Mouse (Mus musculus) neural tube, embryonic 13.5 days (tissue): ENCODE results near the gene Pde4d. TPM values are rescaled to one million over a fixed set of nuclear protein-coding genes. Genes with fewer than 3 reads are reported as not detected.

Experiments used
- ATAC-seq: fragments of 200-750 bp; cut with Nextera tagmentation; 2 replicates; pipeline ENCODE4 v1.8.0; 2017; ENCODE audit warnings: low read depth, mild to moderate bottlenecking, moderate TSS enrichment, moderate library complexity
- H3K27ac ChIP-seq: fragments of 300-500 bp; sonication (generic); replicated peaks from 2 replicates; pipeline ENCODE4 v1.5.1; 2015; ENCODE audit warnings: moderate library complexity, mild to moderate bottlenecking, inconsistent platforms
- H3K27me3 ChIP-seq: fragments of 300-500 bp; sonication (generic); 2 replicates; pipeline ENCODE4 v1.6.1; 2015; ENCODE audit warnings: mild to moderate bottlenecking, inconsistent platforms
- H3K36me3 ChIP-seq: fragments of 300-500 bp; sonication (generic); 2 replicates; pipeline ENCODE4 v1.6.1; 2015; ENCODE audit warnings: mild to moderate bottlenecking, inconsistent platforms
- H3K4me1 ChIP-seq: fragments of 300-500 bp; sonication (generic); replicated peaks from 2 replicates; pipeline ENCODE4 v1.6.1; 2015; ENCODE audit warnings: inconsistent platforms
- H3K4me2 ChIP-seq: fragments of 300-500 bp; sonication (generic); 2 replicates; pipeline ENCODE4 v1.6.1; 2015; ENCODE audit warnings: inconsistent platforms, mild to moderate bottlenecking, moderate library complexity
- H3K4me3 ChIP-seq: fragments of 300-500 bp; sonication (generic); 2 replicates; pipeline ENCODE4 v1.5.1; 2015; ENCODE audit warnings: mild to moderate bottlenecking, inconsistent platforms
- H3K9ac ChIP-seq: fragments of 300-500 bp; sonication (generic); 2 replicates; pipeline ENCODE4 v1.6.1; 2015; ENCODE audit warnings: moderate library complexity, mild to moderate bottlenecking, inconsistent platforms
- H3K9me3 ChIP-seq: fragments of 300-500 bp; sonication (generic); 2 replicates; pipeline ENCODE4 v1.6.1; 2016; ENCODE audit warnings: inconsistent platforms
- WGBS: fragments of 180-500 bp; shearing (Covaris S2); methylation state at CpG from one replicate; pipeline ENCODE4 v1.1.7; 2015; 5-methylcytosine and 5-hydroxymethylcytosine counted together
- polyA plus RNA-seq: library from polyadenylated mRNA; unstranded; fragments of >200 nt; fragmentation: Nextera tagmentation; extraction: Ambion mirVana; gene quantifications from 2 replicates; pipeline ENCODE4 v1.2.1, GENCODE M21; 2015

Pde4d gene
- polyA plus RNA-seq, 1 experiment from 2014 or later, result 15.5 TPM

DNA sequence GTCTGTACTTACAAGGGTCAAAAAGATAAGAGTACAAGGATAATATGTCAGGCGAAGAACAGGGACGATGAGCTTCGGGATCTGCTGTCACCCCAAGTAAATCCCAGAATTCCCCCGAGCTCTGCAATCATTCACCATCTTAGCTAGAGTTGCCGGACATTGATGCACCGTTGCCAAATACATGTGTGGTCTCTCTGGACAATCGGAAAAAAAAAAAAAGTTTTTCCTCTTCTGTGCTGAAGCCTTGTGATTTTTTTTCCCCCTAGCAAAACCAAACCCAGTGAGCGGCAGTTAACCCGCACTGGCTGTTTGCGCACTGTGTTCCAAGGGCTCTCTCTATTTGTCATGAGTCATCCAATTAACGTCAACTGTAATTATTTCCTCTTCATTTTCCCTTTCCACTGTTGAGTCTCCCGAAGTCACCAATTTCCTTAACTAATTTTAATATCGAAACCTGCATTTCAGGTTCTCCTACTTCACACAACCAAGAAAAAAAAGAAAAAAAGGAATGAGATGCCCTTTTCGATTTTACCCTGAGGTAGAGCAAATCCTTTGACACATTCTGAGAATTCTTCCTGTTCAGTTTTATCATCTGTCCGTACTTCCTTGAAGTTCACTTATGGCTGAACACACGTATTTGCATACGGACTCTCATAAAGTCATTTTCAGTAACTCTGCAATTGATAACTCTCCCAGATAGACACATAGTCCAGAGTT, 780.0 kb downstream of the Pde4d start:
- no peaks in the 10 kb centered on the region for H3K9me3 ChIP-seq
- no peak overlapping the region for H3K4me3 ChIP-seq
- H3K27me3 ChIP-seq, result no peaks in the 10 kb centered on the region
- no peak overlapping the region; the same call in 1 of the 2 replicates for H3K4me2 ChIP-seq
- H3K9ac ChIP-seq, result no peak overlapping the region
- no peak overlapping the region for H3K27ac ChIP-seq
- no peaks in the 10 kb centered on the region for H3K36me3 ChIP-seq
- no peak for ATAC-seq
- peaks cover 22% of the 10 kb centered on the region for H3K4me1 ChIP-seq
- WGBS, result 79% methylated on average over 17 of the region's 17 CpGs

DNA sequence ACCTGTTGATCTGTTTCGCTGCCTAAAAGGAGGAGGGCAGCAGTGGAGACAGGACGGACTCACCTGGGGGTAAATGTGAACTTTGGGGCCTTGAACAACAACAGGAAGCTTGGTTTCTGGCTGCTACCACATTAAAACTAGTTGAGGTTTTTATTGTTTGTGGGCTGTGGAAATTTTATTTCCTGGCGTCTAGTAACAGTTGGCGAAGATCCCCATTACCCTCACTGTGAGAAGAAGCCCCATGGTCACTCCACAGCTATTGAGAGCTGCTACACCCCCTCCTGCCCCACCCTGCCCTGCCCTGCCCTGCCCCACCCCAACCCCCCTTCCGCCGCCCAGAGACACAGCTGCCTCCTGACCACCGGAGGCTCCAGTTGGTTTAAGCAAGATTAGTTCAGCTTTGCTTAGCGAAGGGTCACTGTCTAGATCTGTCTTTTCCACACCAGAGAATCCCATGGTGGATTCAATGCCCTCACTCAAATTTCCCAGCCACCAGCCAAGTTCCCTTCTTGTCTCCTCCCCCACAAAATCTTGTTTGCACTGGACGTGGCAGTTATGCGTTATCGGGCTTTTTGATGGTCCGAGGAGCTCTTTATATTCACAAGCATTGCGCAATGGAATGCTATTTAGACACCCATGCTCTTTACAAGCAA, 780.7 kb downstream of the Pde4d start:
- ATAC-seq, result no peak
- H3K4me1 ChIP-seq, result peaks cover 22% of the 10 kb centered on the region
- no peaks in the 10 kb centered on the region for H3K36me3 ChIP-seq
- no peaks in the 10 kb centered on the region for H3K9me3 ChIP-seq
- H3K4me2 ChIP-seq, result no peak overlapping the region
- H3K9ac ChIP-seq, result no peak overlapping the region
- 62% methylated on average over 13 of the region's 13 CpGs for WGBS
- no peaks in the 10 kb centered on the region for H3K27me3 ChIP-seq
- no peak overlapping the region for H3K4me3 ChIP-seq
- H3K27ac ChIP-seq, result no peak overlapping the region

DNA sequence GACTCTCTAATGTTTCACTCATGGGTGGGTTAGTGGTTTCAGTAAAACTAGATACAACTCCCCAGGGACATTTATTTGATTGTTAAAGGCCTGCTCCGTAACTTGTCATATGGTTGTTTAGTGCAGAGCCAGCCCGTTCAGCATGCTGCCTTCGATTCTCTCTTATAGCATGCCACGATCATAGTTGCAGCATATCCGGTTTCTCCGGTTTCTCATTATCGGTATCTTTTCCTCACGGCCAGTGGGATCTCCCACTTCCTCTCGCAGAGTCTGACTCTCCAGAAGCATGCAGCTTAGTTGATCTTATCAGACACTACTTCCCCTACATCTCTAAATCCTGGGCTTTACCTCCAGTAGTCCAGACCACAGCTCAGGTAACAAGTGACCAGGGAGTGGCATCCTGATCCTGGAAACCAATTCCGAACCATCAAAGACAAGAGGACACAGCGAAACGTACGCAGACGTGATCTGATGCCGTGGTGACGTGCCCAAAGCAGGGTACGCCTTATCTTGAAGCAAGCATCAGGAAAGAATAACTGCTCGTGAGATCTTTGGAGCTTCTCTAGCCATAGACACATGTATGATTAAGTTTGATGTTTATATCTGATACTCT, 782.2 kb downstream of the Pde4d start:
- no peak overlapping the region for H3K4me3 ChIP-seq
- H3K9me3 ChIP-seq, result no peaks in the 10 kb centered on the region
- no peak for ATAC-seq
- no peak overlapping the region for H3K9ac ChIP-seq
- H3K27ac ChIP-seq, result no peak overlapping the region
- no peak overlapping the region for H3K4me2 ChIP-seq
- H3K27me3 ChIP-seq, result no peaks in the 10 kb centered on the region
- peaks cover 22% of the 10 kb centered on the region for H3K4me1 ChIP-seq
- H3K36me3 ChIP-seq, result no peaks in the 10 kb centered on the region
- WGBS, result 82% methylated on average over 18 of the region's 18 CpGs

DNA sequence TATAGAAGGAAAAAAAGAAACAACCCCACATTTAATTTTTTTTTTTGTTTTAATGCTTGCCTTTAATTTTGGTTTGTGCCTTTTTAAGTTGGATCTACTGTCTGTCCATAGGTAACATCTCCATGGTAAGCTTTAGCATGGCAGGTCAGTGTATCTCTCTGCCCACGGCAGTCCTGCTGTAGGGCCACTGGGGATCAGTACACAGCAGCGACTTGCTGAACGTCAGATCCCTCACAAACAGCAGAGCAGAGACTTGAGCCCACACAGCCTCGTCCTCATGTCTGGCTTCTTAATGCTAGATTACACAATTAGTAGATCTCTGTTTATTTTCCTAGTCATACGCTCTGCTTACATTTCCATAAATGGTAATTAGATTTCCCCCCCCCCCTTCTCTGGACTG, 782.8 kb downstream of the Pde4d start:
- H3K36me3 ChIP-seq, result no peaks in the 10 kb centered on the region
- H3K27me3 ChIP-seq, result no peaks in the 10 kb centered on the region
- WGBS, result 67% methylated on average over 5 of the region's 5 CpGs

DNA sequence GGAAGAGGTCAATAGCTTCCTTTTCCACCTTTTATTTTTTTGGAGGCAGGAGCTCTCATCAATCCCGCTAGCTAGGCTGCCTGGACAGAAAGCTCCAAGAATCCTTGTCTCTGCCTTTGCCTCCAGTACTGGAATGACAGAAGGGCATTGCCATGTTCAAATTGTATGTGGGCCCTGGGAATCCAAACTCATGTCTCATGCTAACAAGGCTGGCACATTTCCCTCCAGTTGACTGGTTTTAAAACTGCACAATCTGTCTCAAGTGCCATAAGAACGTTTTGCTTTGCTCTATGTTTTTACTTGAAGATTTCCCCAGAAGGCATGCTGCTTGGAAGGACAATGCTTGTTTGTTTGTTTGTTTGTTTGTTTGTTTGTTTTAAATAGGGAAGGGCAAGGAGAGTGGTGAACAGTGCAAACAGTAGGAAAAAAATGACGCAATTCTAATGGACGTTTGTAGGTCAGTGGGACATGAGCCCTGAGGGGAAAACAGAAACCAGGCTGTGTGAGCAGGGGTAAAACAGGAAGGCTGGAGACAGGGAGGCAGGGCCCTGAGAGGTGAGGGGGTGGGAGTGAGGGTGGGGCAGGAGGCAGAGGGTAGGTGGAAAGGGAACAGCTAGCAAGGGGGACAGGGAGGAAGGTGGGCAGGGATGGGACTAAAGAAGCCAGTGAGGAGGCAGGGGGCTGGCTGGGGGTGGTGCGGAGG, 784.3 kb downstream of the Pde4d start:
- no peak for ATAC-seq
- Histone ChIP-seq H3K9ac (no peak overlapping the region), H3K36me3 (no peaks in the 10 kb centered on the region), H3K27me3 (no peaks in the 10 kb centered on the region), H3K4me1 (peaks cover 22% of the 10 kb centered on the region), H3K27ac (no peak overlapping the region), H3K4me2 (no peak overlapping the region), H3K4me3 (no peak overlapping the region), H3K9me3 (no peaks in the 10 kb centered on the region)
- WGBS, result 50% methylated on average over 5 of the region's 5 CpGs

More for the DNA sequence above, 782.8 kb downstream of the Pde4d start:
- H3K27ac ChIP-seq, result no peak overlapping the region
- no peak overlapping the region for H3K4me3 ChIP-seq
- ATAC-seq, result no peak
- H3K9ac ChIP-seq, result no peak overlapping the region
- H3K4me1 ChIP-seq, result peaks cover 22% of the 10 kb centered on the region
- no peaks in the 10 kb centered on the region for H3K9me3 ChIP-seq
- H3K4me2 ChIP-seq, result no peak overlapping the region

DNA sequence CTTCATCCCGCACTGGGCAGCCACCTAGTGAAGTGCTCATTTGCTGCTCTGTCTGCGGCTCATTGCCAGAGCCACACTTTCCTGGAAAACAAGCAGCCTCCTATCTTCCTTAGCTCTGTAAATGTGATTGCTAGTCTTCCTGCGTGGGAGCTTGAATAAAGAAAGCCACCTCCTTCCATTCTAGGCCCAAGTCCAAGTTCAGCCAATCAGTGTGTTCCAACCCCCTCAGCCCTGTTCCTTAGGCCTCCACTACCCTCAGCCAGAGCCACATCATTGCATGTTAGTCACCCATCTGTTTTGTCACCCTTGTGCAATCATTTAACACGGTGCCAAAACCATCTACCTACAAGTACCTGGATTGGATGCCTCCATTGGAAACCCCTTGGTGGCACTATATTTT, 786.3 kb downstream of the Pde4d start:
- no peak overlapping the region for H3K27ac ChIP-seq
- no peak overlapping the region for H3K4me3 ChIP-seq
- H3K9me3 ChIP-seq, result no peaks in the 10 kb centered on the region
- no peaks in the 10 kb centered on the region for H3K27me3 ChIP-seq
- H3K4me2 ChIP-seq, result no peak overlapping the region
- peaks cover 16% of the 10 kb centered on the region for H3K4me1 ChIP-seq
- no peaks in the 10 kb centered on the region for H3K36me3 ChIP-seq
- no peak for ATAC-seq
- no peak overlapping the region for H3K9ac ChIP-seq
- 78% methylated on average over 4 of the region's 4 CpGs for WGBS

DNA sequence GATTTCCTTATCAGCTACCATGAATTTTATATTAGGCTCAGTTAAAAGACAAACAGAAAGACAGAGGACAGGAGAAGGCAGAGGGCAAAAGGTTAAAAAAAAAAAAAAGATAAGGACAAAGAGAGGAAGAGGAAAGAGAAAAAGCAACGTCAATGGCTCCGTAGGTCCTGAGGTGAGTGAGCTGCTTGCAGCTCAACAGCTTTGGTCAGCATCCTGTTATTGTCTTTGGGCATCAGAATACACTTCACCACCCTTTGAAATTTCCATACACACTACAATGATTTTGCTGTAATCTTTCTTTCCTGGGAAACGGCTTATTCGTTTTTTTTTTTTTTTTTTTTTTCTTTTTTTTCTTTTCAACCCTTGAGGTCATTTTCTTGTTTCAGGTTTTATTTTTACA, 788.9 kb downstream of the Pde4d start:
- Histone ChIP-seq H3K9me3 (no peaks in the 10 kb centered on the region), H3K9ac (no peak overlapping the region), H3K27me3 (no peaks in the 10 kb centered on the region), H3K4me3 (no peak overlapping the region), H3K4me2 (no peak overlapping the region), H3K4me1 (peaks cover 16% of the 10 kb centered on the region), H3K36me3 (no peaks in the 10 kb centered on the region), H3K27ac (no peak overlapping the region)
- no peak for ATAC-seq
- WGBS, result 75% methylated on average over 4 of the region's 4 CpGs

DNA sequence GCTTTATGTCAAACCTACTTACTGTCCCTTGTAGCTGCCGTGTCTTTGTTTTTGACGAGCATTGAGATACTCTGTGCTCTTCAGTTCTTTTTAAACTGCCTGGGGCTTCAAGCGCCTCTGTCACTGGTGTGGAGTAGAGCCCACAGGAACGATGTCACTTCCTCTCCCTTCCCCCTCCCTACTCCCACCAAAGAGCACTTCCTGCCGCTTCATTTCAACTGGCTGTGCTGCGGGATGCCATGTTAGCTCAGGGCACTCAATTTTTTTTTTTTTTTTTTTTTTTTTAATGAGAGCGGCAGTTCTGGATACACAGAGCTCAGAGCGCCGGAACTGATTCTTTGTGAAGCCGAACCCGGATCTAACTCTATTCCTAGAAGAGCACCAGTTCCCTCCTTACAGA, 789.5 kb downstream of the Pde4d start:
- H3K27me3 ChIP-seq, result no peaks in the 10 kb centered on the region
- no peak overlapping the region for H3K4me3 ChIP-seq
- 69% methylated on average over 11 of the region's 11 CpGs for WGBS
- 0 out of 2 replicates have a peak overlapping the region, but pooled peaks have one; percentile 29 for H3K27ac ChIP-seq
- no peaks in the 10 kb centered on the region for H3K36me3 ChIP-seq
- no peak overlapping the region for H3K9ac ChIP-seq
- no peak for ATAC-seq
- H3K4me1 ChIP-seq, result peaks cover 13% of the 10 kb centered on the region
- H3K9me3 ChIP-seq, result no peaks in the 10 kb centered on the region
- no peak overlapping the region for H3K4me2 ChIP-seq

DNA sequence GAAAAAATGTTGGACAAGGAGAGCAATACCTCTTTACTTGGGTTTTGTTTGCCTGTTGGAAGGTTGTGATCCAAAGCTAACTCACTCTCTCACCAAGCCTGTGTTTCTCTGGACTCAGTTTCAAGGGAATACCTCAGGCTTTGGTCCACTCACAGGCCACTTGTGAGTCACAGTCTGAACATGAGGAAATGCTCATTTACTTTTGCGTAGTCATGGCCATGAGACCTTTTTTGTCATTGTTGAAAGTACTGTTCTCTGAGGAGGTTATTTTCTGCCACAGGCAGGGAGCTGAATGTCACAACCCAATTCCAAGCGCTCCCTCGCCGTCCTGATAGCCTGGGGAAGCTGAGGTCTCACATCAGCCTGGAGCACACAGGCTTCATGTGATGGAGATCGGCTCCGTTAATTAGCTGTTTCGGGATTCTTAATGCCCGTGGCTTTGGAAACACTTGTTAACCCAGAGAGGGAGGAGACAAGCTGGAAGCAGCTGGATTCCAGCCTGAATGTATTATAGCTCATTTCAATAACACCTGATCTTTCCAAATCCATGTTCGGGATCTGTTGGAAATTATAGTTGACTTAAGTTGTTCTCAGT, 792.8 kb downstream of the Pde4d start:
- Histone ChIP-seq H3K4me3 (no peak overlapping the region), H3K4me1 (peaks cover 10% of the 10 kb centered on the region), H3K4me2 (no peak overlapping the region), H3K36me3 (no peaks in the 10 kb centered on the region), H3K9me3 (no peaks in the 10 kb centered on the region), H3K27ac (no peak overlapping the region), H3K9ac (no peak overlapping the region), H3K27me3 (no peaks in the 10 kb centered on the region)
- 68% methylated on average over 9 of the region's 9 CpGs for WGBS
- no peak for ATAC-seq

DNA sequence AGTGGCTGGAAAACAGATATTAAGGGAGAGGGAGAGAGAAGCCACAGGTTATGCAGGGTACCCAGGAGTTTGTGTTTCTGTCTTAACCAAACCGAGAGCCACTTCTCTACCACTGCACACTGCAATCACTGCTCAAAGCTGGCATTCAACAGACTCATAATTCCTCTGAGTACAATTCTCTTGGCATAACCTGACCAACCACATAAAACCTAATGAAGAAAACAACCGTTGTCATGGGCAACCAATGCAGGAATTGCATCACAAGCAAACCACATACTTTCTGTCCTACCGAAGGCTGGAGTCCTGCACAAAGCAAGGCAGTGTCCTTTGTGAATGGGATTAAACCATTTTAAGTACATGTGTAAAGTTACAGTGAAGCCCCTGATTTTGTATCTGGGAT, 793.4 kb downstream of the Pde4d start:
- Histone ChIP-seq H3K27ac (no peak overlapping the region), H3K4me3 (no peak overlapping the region), H3K9me3 (no peaks in the 10 kb centered on the region), H3K4me1 (peaks cover 10% of the 10 kb centered on the region), H3K9ac (no peak overlapping the region), H3K36me3 (no peaks in the 10 kb centered on the region), H3K4me2 (no peak overlapping the region), H3K27me3 (no peaks in the 10 kb centered on the region)
- 47% methylated on average over 3 of the region's 3 CpGs for WGBS
- peak; percentile 54; the same call in 1 of the 2 replicates for ATAC-seq

DNA sequence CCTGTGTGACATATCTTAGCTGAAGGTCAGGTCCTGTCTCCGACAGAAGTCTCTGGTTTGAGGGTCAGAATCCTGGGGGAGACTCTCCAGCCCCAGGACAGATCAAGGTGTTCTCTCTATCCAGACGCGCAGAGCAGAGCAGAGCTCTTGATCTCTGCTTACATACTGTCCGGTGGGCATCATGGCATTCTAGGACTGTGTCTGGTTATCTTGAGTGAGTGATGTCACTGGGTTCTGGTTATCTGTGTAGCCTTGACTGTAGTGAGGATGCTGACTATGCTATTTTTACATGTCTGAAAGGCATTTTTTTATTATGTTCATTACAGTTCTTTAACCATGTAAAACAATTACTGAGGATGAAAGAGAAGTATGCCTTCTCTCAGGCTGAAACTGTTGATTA, 797.3 kb downstream of the Pde4d start:
- Histone ChIP-seq H3K4me1 (peaks cover 10% of the 10 kb centered on the region), H3K36me3 (no peaks in the 10 kb centered on the region), H3K4me3 (no peak overlapping the region), H3K27ac (no peak overlapping the region), H3K4me2 (no peak overlapping the region), H3K9ac (no peak overlapping the region), H3K9me3 (no peaks in the 10 kb centered on the region), H3K27me3 (no peaks in the 10 kb centered on the region)
- ATAC-seq, result no peak
- WGBS, result 90% methylated on average over 4 of the region's 4 CpGs

DNA sequence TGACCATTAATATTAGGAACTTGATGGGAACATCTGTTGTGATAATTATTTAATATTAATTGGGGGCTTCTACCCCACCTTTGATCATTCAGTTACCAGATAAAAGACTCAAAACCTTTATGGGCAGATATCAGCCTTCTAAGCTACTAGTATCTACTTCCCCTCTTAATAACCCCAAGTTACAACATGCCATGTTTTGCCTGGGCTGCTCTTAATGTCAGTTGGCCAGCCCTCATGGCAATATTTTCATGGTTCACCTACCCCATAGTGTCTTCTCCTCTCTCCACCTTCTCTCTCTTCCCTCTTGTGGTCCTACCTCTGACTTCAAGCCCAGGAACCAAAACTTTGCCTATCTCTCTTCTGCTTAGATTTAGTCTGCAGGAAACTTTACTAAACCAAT, 799.6 kb downstream of the Pde4d start:
- Histone ChIP-seq H3K36me3 (no peaks in the 10 kb centered on the region), H3K9ac (no peak overlapping the region), H3K27ac (no peak overlapping the region), H3K9me3 (no peaks in the 10 kb centered on the region), H3K4me1 (no peaks in the 10 kb centered on the region), H3K27me3 (no peaks in the 10 kb centered on the region), H3K4me2 (no peak overlapping the region), H3K4me3 (no peak overlapping the region)
- no peak for ATAC-seq
